Mouse (Mus musculus) limb, embryonic 15.5 days (tissue): ENCODE data around the gene Cavin3. TPM values are rescaled to one million over a fixed set of nuclear protein-coding genes. Genes with fewer than 3 reads are reported as not detected.

Experiments
- ATAC-seq: fragments of 200-750 bp; cut with Nextera tagmentation; 2 replicates; pipeline ENCODE4 v1.8.0; 2017; ENCODE audit warnings: low read depth, moderate TSS enrichment; ENCODE audit not compliant: insufficient number of reproducible peaks, low FRiP score, low TSS enrichment
- H3K27ac ChIP-seq: fragments of 300-500 bp; sonication (generic); 2 replicates; pipeline ENCODE4 v1.5.1; 2015; ENCODE audit warnings: moderate library complexity, mild to moderate bottlenecking, inconsistent platforms
- H3K27me3 ChIP-seq: fragments of 300-500 bp; sonication (generic); 2 replicates; pipeline ENCODE4 v1.6.1; 2015; ENCODE audit warnings: inconsistent platforms
- H3K36me3 ChIP-seq: fragments of 300-500 bp; sonication (generic); 2 replicates; pipeline ENCODE4 v1.6.1; 2015; ENCODE audit warnings: inconsistent platforms
- H3K4me1 ChIP-seq: fragments of 300-500 bp; sonication (generic); 2 replicates; pipeline ENCODE4 v1.6.1; 2015; ENCODE audit warnings: inconsistent platforms
- H3K4me2 ChIP-seq: fragments of 300-500 bp; sonication (generic); 2 replicates; pipeline ENCODE4 v1.6.1; 2015; ENCODE audit warnings: mild to moderate bottlenecking, inconsistent platforms
- H3K4me3 ChIP-seq: fragments of 300-500 bp; sonication (generic); 2 replicates; pipeline ENCODE4 v1.5.1; 2015; ENCODE audit warnings: mild to moderate bottlenecking, inconsistent platforms
- H3K9ac ChIP-seq: fragments of 300-500 bp; sonication (generic); 2 replicates; pipeline ENCODE4 v1.6.1; 2015; ENCODE audit warnings: inconsistent platforms
- H3K9me3 ChIP-seq: fragments of 300-500 bp; sonication (generic); 2 replicates; pipeline ENCODE4 v1.6.1; 2016; ENCODE audit warnings: inconsistent platforms
- WGBS: fragments of 180-500 bp; shearing (Covaris S2); methylation state at CpG from one replicate; pipeline ENCODE4 v1.1.7; 2015; 5-methylcytosine and 5-hydroxymethylcytosine counted together
- polyA plus RNA-seq: library from polyadenylated mRNA; unstranded; fragments of >200 nt; fragmentation: Nextera tagmentation; extraction: Ambion mirVana; gene quantifications from 2 replicates; pipeline ENCODE4 v1.2.1, GENCODE M21; 2015

The Cavin3 gene
- polyA plus RNA-seq, 1 experiment from 2014 or later, result 141 TPM

DNA sequence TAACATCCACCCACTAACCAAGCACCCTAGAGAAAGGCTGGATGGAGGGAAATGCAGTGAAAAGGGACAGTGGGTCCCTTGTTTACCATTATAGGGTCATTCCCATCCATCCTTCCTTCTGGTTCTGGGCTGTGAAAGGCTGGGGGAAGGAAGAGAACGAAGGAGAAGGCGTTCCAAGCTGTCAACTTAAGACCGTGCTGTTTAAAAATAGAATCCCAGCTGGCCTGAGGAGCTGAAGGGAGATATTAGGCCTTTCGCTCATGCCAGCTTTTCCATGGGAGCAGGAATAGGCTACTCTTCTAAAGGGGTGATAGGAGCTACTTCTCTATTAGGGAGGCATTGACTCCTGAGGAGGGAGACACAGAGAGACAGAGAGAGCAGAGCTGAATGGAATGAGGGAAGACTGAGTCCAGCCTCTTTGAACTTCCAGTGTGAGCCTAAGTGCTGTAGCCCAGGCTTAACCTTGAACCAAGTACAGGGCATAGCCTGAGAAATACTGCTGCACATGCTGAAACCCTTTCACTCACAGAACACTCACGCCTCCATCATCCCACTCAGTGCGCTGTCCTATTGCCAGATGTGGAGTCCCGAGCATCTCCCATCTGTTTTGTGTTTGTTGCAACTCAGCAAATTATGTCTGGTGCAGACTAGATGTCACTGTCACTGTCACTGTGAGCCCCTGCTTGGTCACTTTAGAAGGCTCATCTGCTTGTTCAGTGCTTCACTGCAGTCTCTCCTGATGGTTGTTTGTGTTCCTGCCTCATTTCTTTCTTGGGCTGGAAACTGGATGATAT is 43.9 kb downstream of the Cavin3 start:
- ATAC-seq, result no peak
- Histone ChIP-seq H3K4me1 (no peaks in the 10 kb centered on the region), H3K4me2 (no peak overlapping the region), H3K36me3 (no peaks in the 10 kb centered on the region), H3K9ac (no peak overlapping the region), H3K9me3 (no peaks in the 10 kb centered on the region), H3K27me3 (no peaks in the 10 kb centered on the region), H3K27ac (no peak overlapping the region), H3K4me3 (no peak overlapping the region)
- WGBS, result 58% methylated on average over 7 of the region's 7 CpGs

DNA sequence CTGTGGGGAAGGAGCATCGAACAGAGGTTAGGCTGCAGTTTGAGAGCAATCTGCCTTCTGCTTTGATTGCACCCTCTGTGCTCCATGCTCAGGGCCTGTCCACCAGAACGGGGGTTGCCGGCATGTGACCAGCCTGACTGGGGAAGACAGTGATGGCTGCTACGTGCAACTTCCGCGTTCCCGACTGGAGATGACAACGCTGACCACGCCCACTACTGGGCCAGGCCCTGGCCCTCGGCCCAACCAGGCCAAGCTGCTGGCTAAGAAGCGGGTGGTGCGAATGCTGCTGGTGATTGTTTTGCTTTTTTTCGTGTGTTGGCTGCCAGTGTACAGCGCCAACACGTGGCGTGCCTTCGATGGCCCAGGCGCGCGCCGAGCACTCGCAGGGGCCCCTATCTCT is 47.3 kb downstream of the Cavin3 start:
- Histone ChIP-seq H3K4me1 (no peaks in the 10 kb centered on the region), H3K9ac (no peak overlapping the region), H3K4me3 (no peak overlapping the region), H3K4me2 (no peak overlapping the region), H3K36me3 (no peaks in the 10 kb centered on the region), H3K9me3 (no peaks in the 10 kb centered on the region), H3K27ac (no peak overlapping the region), H3K27me3 (no peaks in the 10 kb centered on the region; the same call in 1 of the 2 replicates)
- 78% methylated on average over 22 of the region's 22 CpGs for WGBS
- no peak for ATAC-seq

DNA sequence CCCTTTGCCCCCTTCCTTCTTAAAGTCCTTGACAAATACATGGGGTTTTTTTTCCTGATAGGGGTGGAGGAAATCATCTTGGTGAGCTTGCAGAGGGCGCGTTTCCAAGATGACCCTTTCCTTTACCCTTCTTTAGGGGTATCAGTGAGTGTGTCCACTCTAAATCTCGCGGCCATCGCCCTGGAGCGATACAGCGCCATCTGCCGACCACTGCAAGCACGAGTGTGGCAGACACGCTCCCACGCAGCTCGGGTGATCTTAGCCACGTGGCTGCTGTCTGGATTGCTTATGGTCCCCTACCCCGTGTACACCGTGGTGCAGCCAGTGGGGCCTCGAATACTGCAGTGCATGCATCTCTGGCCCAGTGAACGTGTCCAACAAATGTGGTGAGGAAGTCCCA is 48.2 kb downstream of the Cavin3 start:
- WGBS, result 79% methylated on average over 17 of the region's 17 CpGs
- no peak overlapping the region for H3K4me3 ChIP-seq
- H3K9ac ChIP-seq, result no peak overlapping the region
- no peaks in the 10 kb centered on the region for H3K36me3 ChIP-seq
- H3K4me1 ChIP-seq, result no peaks in the 10 kb centered on the region
- no peak overlapping the region for H3K4me2 ChIP-seq
- no peak overlapping the region for H3K27ac ChIP-seq
- H3K27me3 ChIP-seq, result peaks cover 3% of the 10 kb centered on the region; the same call in 1 of the 2 replicates
- 0 out of 2 replicates have a peak, but pooled peaks have one; percentile 61 for ATAC-seq
- no peaks in the 10 kb centered on the region for H3K9me3 ChIP-seq

DNA sequence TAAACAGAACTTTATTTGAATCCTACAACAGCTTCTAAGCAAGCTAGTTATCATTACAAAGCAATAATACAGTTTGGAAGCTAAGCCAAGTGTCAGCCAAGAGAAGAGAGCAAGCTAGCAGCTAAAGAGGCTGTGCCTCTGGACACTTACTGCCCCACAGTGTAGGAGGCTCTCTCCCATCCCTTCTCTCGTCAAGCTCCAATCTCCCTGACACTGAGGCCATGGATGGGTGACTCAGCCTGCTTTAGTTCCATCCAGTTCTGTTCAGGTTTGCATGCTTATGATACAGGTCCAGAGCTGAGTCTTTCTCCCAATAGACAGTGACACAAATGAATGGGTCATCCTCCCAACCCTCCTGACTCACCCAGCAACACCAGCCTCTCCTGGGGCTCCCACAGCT is 50.0 kb downstream of the Cavin3 start:
- 75% methylated on average over 1 of the region's 1 CpGs for WGBS
- Histone ChIP-seq H3K9ac (no peak overlapping the region), H3K27me3 (peaks cover 13% of the 10 kb centered on the region), H3K4me3 (no peak overlapping the region), H3K4me1 (no peaks in the 10 kb centered on the region), H3K27ac (no peak overlapping the region), H3K4me2 (no peak overlapping the region), H3K9me3 (no peaks in the 10 kb centered on the region), H3K36me3 (no peaks in the 10 kb centered on the region)
- ATAC-seq, result no peak

Other genes starting within 250 kb of the Cavin3 start
- gene Olfr688, start 194.2 kb downstream of the Cavin3 start, polyA plus RNA-seq, result not detected in 2 replicates
- gene Olfr689, start 171.1 kb downstream of the Cavin3 start, polyA plus RNA-seq, result not detected in 2 replicates
- not detected in 2 replicates for gene Olfr690, start 148.2 kb downstream of the Cavin3 start, polyA plus RNA-seq
- gene Olfr691, start 140.0 kb downstream of the Cavin3 start, polyA plus RNA-seq, result not detected in 2 replicates
- not detected in 2 replicates for gene Olfr692, start 114.1 kb downstream of the Cavin3 start, polyA plus RNA-seq
- not detected in 2 replicates for gene Gm5901, start 107.3 kb downstream of the Cavin3 start, polyA plus RNA-seq
- gene Fam160a2, start 82.2 kb downstream of the Cavin3 start, polyA plus RNA-seq, result 38.6 and 47.0 TPM in 2 replicates
- gene Cnga4, start 77.7 kb downstream of the Cavin3 start, polyA plus RNA-seq, result 0.05 TPM in 1 of 2 replicates, not detected in the other
- not detected in 2 replicates for gene Cckbr, start 56.6 kb downstream of the Cavin3 start, polyA plus RNA-seq
- gene Smpd1, start 72.1 kb upstream of the Cavin3 start, polyA plus RNA-seq, result 62.6 and 65.0 TPM in 2 replicates
- 37.4 and 38.2 TPM in 2 replicates for gene Apbb1, start 99.4 kb upstream of the Cavin3 start, polyA plus RNA-seq
- gene Hpx, start 117.8 kb upstream of the Cavin3 start, polyA plus RNA-seq, result 0.53 and 0.99 TPM in 2 replicates
- 38.9 and 39.7 TPM in 2 replicates for gene Trim3, start 151.3 kb upstream of the Cavin3 start, polyA plus RNA-seq
- 185 and 190 TPM in 2 replicates for gene Timm10b, start 157.8 kb upstream of the Cavin3 start, polyA plus RNA-seq
- 95.8 and 97.8 TPM in 2 replicates for gene Arfip2, start 158.1 kb upstream of the Cavin3 start, polyA plus RNA-seq
- 30.4 and 34.7 TPM in 2 replicates for gene Gm45799, start 158.3 kb upstream of the Cavin3 start, polyA plus RNA-seq
- gene Dnhd1, start 168.5 kb upstream of the Cavin3 start, polyA plus RNA-seq, result 0.88 and 1.4 TPM in 2 replicates